Mouse (Mus musculus): ENCODE measurements at regions not wholly inside any gene's neighbourhood (a gene's known extent, or its start where the extent isn't known, plus 50 kb on each side); places are given as distances from the start of the nearest gene placed in this dataset.

GRCm38 (mm10) chr6:103307250-103307580 lies 203.2 kb upstream of the Chl1 start:
- in situ Hi-C loops (cut with MboI; ENCODE audit: low sequenced_read_pairs) = loop anchor here (5.0 kb wide), 1 partner anchor 380 kb away; no protein-coding TSS in a partner anchor

GRCm38 (mm10) chr6:103312149-103312548 lies 198.2 kb upstream of the Chl1 start:
- in situ Hi-C loops (cut with MboI; ENCODE audit: low sequenced_read_pairs) = no loop called here

DNA sequence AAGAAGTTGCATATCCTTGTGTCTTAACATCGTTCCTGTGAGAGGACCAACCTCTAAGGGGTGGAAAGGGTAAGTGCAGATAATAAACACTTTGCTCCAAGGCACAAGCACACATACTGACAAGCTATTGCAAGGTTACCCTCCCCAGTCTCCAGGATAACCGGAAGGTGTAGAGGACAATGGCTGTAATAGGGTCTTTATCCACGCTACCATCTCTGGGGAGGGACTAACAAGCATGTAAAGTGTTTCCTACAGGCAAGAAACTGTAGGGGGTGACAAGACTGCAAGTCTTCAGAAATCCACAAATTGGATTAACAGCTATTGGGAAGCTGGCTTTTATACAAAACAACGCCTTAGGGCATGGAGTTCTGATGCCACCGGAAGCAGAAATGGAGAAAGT lies 197.5 kb upstream of the Chl1 start:
- in situ Hi-C loops (cut with MboI; ENCODE audit: low sequenced_read_pairs) = no loop called here

DNA sequence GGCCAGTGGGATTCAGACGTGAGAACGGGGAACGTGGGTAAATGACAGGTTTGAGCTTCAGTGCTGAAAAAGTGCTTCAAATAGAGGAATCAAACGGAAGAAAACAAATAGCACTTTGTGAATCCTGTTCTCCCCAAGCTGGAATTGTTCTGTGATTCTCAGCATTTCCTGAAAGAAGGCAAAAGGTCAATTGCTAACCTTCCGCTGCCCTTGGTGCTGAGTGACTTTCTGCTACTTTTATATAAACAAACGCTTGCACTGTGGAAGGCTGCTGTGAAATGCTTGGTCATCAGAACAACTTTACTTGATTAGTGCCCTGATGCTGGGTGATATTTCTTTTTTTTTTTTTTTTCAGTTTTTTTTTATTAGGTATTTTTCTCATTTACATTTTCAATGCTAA lies 192.3 kb upstream of the Chl1 start:
- in situ Hi-C loops (cut with MboI; ENCODE audit: low sequenced_read_pairs) = no loop called here

DNA sequence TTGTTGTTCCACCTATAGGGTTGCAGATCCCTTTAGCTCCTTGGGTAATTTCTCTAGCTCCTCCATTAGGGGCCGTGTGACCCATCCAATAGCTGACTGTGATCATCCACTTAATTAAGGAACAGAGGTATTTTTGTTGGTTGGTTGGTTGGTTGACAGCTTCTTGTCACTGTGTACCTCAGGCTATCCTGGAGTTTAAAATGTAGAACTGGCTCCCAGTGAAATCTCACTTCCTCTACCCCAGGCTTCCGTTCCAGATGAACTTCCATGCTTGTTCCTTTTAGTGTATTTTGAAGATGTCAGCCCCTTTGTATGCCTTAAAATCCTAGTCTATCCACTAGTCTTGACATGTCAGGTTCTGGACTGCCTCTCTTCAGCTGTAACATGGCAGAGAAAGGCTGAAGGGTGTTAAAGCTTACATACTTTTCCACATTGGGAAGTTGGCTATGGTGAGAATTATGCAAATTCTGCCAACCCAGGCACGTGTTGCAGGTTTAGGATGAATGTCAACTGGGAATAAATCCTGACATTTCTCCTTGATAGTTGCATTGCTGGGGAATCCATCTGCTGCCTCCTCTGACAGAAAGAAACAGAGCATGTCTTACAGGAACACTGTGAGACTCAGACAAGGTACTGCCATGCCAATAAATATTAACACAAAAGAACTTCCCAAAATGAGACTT lies 191.6 kb upstream of the Chl1 start:
- in situ Hi-C loops (cut with MboI; ENCODE audit: low sequenced_read_pairs) = no loop called here

DNA sequence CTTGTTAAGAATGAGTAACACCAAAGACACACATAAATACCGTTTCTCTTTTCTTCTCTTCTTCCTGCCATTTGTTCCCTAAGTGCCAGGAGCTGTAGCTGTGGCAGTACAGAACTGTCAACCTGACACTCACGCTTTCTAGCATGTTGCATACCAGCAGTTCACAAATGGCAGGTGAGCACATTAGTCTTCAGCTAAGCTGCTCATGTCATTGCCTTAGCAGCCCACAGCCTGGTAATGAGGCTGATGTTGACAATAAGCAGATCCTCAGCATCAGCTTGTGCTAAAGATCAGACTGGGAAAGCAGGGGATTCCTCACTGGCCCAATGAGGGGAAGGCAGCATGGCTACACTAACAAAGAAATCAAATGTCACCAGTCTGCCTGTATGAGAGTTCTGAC lies 190.4 kb upstream of the Chl1 start:
- in situ Hi-C loops (cut with MboI; ENCODE audit: low sequenced_read_pairs) = no loop called here

DNA sequence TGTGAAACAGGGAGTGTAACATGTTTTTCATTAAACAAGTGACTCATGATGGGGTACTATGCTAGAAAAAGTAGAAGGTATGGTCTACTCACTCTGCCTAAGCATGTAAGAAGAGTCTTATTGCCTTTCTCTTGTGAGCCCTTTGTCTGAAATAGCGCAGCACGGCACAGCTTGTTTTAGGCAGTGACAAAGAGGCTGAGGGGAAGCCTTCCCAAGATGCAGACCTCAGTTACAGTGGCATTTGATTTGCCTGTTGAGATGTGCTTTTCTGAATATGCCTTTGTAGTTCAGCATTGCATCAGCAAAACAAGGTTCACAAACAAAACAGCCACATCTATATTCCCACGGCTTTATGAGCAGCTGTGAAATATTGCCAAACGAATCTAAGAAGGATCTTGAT lies 189.8 kb upstream of the Chl1 start:
- in situ Hi-C loops (cut with MboI; ENCODE audit: low sequenced_read_pairs) = no loop called here

DNA sequence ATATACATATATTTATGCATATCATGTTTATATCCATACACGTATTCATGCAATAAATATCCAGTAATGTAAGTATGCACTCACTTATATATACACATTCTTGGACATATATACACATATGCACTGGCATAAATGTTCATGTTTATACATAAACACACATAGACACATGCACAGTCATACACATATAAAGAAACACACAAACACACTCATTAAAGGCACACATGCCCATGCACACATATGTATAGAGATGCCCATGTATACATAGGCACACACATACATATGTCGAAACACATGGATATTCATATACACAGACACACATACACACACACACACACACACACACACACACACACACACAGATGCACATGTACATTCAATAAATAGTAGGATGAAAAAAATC lies 189.3 kb upstream of the Chl1 start:
- in situ Hi-C loops (cut with MboI; ENCODE audit: low sequenced_read_pairs) = no loop called here

GRCm38 (mm10) chr6:103322442-103322841 lies 187.9 kb upstream of the Chl1 start:
- in situ Hi-C loops (cut with MboI; ENCODE audit: low sequenced_read_pairs) = no loop called here

- in situ Hi-C loops (cut with MboI; ENCODE audit: low sequenced_read_pairs) = no loop called here
Measured at GRCm38 (mm10) chr6:103335683-103336082, 174.7 kb upstream of the Chl1 start.

GRCm38 (mm10) chr6:103339961-103340732 lies 170.2 kb upstream of the Chl1 start:
- in situ Hi-C loops (cut with MboI; ENCODE audit: low sequenced_read_pairs) = no loop called here

DNA sequence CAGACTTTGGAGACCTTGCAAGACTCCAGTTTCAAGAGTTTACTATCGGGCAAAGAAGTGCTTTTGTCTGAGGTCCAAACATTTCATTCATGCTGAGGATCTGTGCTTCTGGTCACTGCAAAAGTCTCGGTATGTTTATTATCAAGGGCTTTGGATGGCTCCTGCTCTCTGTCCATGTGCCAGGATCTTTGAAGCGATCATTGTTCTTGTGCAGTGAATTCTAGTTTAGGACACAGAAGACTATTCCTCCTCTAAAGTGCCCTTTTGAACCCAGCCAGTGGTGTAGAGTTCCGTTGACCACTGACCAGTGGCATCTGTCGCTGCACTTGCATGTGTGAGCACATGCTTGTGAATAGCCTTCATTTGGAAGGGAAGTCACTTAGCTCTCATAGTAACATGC lies 166.9 kb upstream of the Chl1 start:
- in situ Hi-C loops (cut with MboI; ENCODE audit: low sequenced_read_pairs) = no loop called here

- in situ Hi-C loops (cut with MboI; ENCODE audit: low sequenced_read_pairs) = no loop called here
Measured at GRCm38 (mm10) chr6:103344413-103344812, 166.0 kb upstream of the Chl1 start.

- in situ Hi-C loops (cut with MboI; ENCODE audit: low sequenced_read_pairs) = no loop called here
Measured at GRCm38 (mm10) chr6:103345195-103345594, 165.2 kb upstream of the Chl1 start.

DNA sequence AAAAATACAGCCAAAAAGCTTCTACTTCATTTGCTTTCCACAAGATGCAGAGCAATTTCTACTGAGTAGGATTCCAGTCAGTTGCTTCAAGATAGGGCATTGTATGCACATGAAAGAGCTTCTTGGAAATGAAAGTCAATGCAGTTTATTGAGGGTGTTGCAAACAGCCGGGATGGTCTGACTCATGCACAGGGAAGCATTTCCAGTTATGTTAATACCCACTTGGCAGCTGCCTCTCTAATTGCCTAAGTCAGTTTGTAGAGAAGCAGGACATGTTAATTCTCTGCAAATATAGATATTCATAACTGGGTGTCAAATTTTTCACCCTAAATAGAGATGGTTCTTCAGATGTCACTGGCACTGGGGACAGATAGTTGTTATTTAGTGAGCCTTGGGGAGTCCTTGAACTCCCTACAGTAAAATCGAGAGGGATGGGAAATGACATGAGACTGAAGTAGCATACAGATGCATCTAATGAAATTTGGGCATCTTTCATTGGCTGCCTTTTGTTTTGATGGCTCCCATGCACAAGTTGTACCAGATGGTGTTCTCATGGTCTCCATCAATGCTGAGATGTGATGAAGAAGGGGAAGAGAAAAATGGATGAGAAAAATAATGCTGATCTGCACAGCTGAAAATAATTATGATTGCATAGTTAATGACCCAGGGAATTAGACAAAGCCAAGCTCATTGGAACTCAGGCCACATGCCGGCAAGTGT lies 157.8 kb upstream of the Chl1 start:
- in situ Hi-C loops (cut with MboI; ENCODE audit: low sequenced_read_pairs) = no loop called here

GRCm38 (mm10) chr6:103353346-103353745 lies 157.0 kb upstream of the Chl1 start:
- in situ Hi-C loops (cut with MboI; ENCODE audit: low sequenced_read_pairs) = no loop called here

DNA sequence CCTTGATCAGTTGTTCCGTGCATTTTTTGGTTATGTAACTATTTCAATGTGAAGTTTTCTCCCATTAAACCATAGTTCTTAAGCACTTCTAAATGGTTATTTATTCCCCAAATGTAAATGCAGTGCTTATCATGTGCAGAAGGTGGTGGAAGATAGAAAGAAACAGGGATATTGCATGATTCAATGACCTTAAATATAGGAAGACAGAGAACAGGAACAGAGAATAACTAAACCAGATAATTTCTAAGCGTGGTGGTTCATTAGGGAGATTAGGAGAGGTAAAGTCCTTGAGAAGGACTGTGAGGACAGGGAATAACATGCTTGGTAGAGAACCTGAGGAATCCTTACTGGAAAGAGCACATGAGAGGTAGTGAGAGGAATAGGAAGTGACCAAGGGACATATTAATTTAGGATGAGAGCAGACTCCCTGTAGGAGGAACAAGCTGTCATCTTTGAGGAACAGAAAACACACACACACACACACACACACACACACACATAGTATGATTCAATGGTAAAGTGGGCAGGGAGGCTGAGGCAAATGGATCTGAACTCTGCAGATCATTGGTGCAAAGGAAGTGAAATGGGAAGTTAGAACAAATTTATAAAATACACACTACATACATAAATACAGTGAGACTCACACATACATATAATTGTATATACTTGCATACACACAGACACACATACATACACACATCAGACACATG lies 143.4 kb upstream of the Chl1 start:
- in situ Hi-C loops (cut with MboI; ENCODE audit: low sequenced_read_pairs) = no loop called here

DNA sequence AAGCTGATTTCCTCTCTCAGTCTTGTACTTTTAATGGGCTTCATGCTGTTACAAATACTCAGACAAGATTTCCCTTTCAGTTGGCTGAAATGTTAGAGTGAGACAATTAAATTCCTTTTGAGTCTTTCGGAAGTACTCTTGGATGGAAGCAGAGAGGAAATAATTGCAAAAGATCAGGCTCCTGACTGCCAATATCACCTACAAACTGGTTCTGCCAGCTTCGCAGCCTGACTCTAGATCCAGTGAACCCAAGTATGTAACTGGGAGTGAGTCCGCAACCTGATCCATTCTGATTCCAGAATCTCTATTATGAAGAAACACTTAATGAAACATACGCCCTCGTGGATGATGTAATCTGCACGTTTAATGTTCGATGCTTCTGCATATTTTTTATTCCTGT lies 135.4 kb upstream of the Chl1 start:
- in situ Hi-C loops (cut with MboI; ENCODE audit: low sequenced_read_pairs) = no loop called here

DNA sequence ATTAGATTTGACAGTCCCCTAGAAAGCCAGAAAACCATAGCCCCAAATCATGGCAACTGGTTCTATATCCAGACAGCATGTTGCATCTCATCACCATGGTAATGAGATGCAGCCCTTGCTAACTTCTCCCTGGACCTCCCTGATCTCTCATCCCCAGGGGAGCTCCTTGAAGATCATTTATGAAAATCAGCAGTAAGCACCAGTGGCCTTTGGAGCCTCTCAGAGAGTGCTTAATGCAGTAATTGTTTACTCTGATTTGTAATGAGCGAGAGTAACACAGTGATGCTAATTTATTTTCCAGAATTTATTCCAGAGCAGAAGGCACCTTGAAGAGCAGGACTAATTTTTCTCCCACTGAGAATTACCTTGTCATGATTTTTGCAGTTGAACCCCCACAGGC lies 133.1 kb upstream of the Chl1 start:
- in situ Hi-C loops (cut with MboI; ENCODE audit: low sequenced_read_pairs) = no loop called here

DNA sequence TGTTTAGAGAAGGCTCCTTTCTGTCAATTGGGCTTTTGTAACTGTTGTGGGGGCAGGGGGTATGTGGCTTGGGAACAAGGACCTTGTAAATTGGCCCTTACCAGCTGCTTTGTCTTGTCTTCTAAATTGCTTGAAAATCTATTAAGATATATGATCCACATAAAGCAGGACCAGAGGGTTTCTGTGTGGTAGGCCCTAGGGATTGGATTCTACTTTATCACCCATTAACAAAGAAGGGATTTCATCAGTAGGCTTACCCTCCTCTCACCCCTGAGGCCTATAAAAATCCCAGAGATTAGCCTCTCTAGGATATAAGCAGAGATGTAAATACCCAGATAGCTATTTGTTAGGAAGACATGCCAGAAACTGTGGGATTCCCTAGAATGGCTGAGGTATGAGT lies 132.3 kb upstream of the Chl1 start:
- in situ Hi-C loops (cut with MboI; ENCODE audit: low sequenced_read_pairs) = no loop called here

DNA sequence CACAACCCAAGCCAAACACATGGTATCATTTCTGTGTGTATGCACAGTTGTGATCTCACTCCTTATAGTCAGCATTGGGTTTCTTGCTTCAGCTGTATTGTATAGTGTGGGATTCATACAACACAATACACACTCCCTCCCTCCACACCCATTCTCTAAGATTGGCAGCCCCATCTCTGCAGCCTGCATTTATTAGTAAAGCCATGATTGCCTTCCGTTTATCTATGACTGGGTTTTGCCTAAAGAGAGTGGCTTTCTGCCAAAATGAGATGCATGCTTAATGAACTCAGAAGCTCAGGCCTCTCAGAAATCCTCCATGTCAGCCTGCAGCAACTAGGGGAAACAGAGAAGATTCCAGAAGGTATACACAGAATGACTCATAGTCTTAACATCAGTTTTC lies 129.4 kb upstream of the Chl1 start:
- in situ Hi-C loops (cut with MboI; ENCODE audit: low sequenced_read_pairs) = no loop called here

Measured in CH12F3 (cell line).